Mouse (Mus musculus) heart, adult 2 months (tissue): ENCODE results near the gene D3Ertd751e. TPM values are rescaled to one million over a fixed set of nuclear protein-coding genes. Genes with fewer than 3 reads are reported as not detected.

Source experiments
- DNase-seq, 2 experiments: peaks; one replicate each; pipeline ENCODE4 v3.0.0; 2021
- H3K27ac ChIP-seq: fragments of 200-600 bp; 2 replicates; pipeline ENCODE4 v1.8.1; 2022
- H3K27me3 ChIP-seq: fragments of 200-500 bp; 2 replicates; pipeline ENCODE4 v1.6.1; 2012; ENCODE audit warnings: mild to moderate bottlenecking, low read length, inconsistent platforms, mixed read lengths; ENCODE audit not compliant: control insufficient read depth, insufficient read depth
- H3K36me3 ChIP-seq: fragments of 200-500 bp; 2 replicates; pipeline ENCODE4 v1.6.1; 2012; ENCODE audit warnings: low read length, inconsistent platforms; ENCODE audit not compliant: control insufficient read depth, insufficient read depth
- H3K4me1 ChIP-seq: fragments of 200-500 bp; 2 replicates; pipeline ENCODE4 v1.6.1; 2011; ENCODE audit warnings: low read length; ENCODE audit not compliant: control insufficient read depth, insufficient read depth
- H3K4me3 ChIP-seq: fragments of 200-600 bp; 2 replicates; pipeline ENCODE4 v1.8.1; 2022
- H3K79me2 ChIP-seq: fragments of 200-500 bp; replicated peaks from 2 replicates; pipeline ENCODE4 v1.6.1; 2012; ENCODE audit warnings: mild to moderate bottlenecking, inconsistent platforms, low read length, moderate library complexity, mixed read lengths; ENCODE audit not compliant: control insufficient read depth, insufficient read depth
- H3K9ac ChIP-seq: fragments of 200-500 bp; 2 replicates; pipeline ENCODE4 v1.6.1; 2012; ENCODE audit warnings: low read depth, mild to moderate bottlenecking, control low read depth, inconsistent platforms, low read length, mixed read lengths
- CTCF ChIP-seq: fragments of 200-600 bp; IDR thresholded peaks from 2 replicates; pipeline ENCODE4 v1.8.1; 2022; ENCODE audit warnings: antibody characterized with exemption, mild to moderate bottlenecking, moderate library complexity
- EP300 ChIP-seq: fragments of 200-500 bp; IDR thresholded peaks from 2 replicates; pipeline ENCODE4 v1.6.1; 2011; ENCODE audit warnings: low read depth, low read length, control low read depth; ENCODE audit not compliant: insufficient read depth
- POLR2A ChIP-seq: fragments of 200-500 bp; IDR thresholded peaks from 2 replicates; pipeline ENCODE4 v1.6.1; 2011; ENCODE audit warnings: mild to moderate bottlenecking, low read depth, low read length, control low read depth; ENCODE audit not compliant: insufficient read depth
- WGBS: fragments of 180-500 bp; shearing (Covaris S2); methylation state at CpG from one replicate; pipeline ENCODE4 v1.1.7; 2018; 5-methylcytosine and 5-hydroxymethylcytosine counted together
- intact Hi-C: fragments of 180-260 bp; cut with DNase I; formaldehyde crosslinking; loops from one replicate; pipeline ENCODE4 v1.15.1; 2025
- long read RNA-seq: library from polyadenylated mRNA; stranded (forward); transcript quantifications from one replicate; pipeline ENCODE4 v2.0.0, GENCODE M21; 2021
- polyA plus RNA-seq: library from polyadenylated mRNA; depleted of rRNA; stranded (reverse); fragments of >200 nt; gene quantifications from 2 replicates; pipeline ENCODE4 v1.2.3, GENCODE M21; 2012; rRNA removed
- total RNA-seq, 2 experiments: library from RNA; stranded (reverse); gene quantifications; 2 replicates each; pipeline ENCODE4 v1.2.3; 2021

The D3Ertd751e gene
- total RNA-seq (10 to 100 TPM; 10.2 to 11.9 TPM), polyA plus RNA-seq (3.1 and 6.9 TPM in 2 replicates)
- long read RNA-seq, transcript D3Ertd751e-203 (6 exons, 3,452 nt) = major isoform, 7 of 11 reads
- long read RNA-seq, partial matches to known transcripts = 0 of 11 reads
- long read RNA-seq, other reads (novel, unspliced or antisense) = 3 of 11 reads

DNA sequence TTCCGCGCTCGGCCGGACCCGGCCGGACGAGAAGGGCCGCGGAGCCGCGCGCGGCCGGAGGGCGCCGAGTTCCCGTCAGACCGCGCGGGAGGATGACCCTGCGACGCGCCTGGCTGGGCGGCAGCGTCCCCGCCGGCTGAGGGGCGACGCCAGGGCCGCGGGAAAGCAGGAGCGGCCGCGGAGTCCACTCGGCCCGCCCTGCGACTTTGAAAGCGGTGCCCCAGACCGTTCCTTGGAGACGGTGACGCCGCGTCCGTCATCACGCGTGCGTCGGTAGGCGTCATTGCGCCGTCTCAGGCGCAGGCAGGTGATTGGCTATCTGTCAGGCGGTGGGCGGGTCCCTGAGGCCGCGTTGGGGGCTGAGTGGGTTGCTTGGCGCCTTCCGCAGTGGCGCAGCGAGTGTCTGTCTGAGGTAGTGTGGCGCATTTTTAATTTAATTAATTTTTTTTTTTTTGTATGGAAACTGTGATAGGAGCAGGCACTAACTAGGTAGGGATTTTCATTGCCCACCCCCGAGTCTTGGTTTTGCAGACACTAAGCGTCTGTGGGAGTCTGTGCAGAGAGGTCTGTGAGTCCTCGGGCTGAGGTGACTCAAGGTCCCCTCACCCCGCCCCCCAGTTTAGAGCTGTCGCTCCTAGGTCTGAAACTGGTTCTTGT is at the start of gene D3Ertd751e, which contains the start of gene Sclt1:
D3Ertd751e (plus strand) TSS at position 334 of the 657 bp plus-strand sequence.
Sclt1 (minus strand) TSS at position 237 of the 657 bp plus-strand sequence.
- Histone ChIP-seq H3K36me3 (peaks cover 5% of the 10 kb centered on the region; the same call in 1 of the 2 replicates), H3K4me1 (peaks cover 3% of the 10 kb centered on the region; the same call in 1 of the 2 replicates), H3K9ac (peak within 1 kb of the TSS; percentile 70), H3K79me2 (no peaks in the 10 kb centered on the region; the same call in 1 of the 2 replicates), H3K4me3 (peak within 1 kb of the TSS; percentile 75), H3K27ac (peak within 1 kb of the TSS; percentile 85), H3K27me3 (no peaks in the 10 kb centered on the region)
- intact Hi-C loops = loop anchor here (5.0 to 10.0 kb wide), 4 partner anchors 138 to 660 kb away; partner anchors contain the start of gene Pgrmc2
- TF ChIP-seq CTCF (peak; percentile 48), POLR2A (peak; percentile 89), EP300 (peak; percentile 58; the same call in 1 of the 2 replicates)
- under 1% methylated on average over 66 of the region's 66 CpGs for WGBS
- peak; percentile 98 for DNase-seq

DNA sequence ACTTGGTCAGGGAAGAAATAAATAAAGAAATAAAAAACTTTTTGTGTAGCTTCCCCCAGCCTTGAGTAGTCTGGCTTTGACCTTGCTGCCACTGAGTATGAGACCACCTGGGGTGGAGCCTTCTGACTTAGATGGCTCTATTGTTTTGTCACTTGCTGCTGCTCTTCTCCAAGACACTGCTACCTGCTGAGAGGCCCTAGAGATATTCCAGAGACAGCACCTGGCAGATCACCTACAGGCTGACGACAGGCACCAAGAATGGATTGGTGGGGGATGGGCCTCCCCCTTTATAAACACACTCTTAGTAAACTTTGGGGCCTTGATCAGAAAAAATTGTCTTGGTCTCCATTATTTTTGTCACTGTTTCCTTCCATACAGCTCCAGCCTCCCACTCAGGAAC is 46.7 kb upstream of the D3Ertd751e start:
- WGBS = 93% methylated on average over 1 of the region's 1 CpGs
- H3K4me3 ChIP-seq = no peak overlapping the region
- no peaks in the 10 kb centered on the region for H3K36me3 ChIP-seq
- TF ChIP-seq POLR2A = no peak
- no peak for TF ChIP-seq EP300
- TF ChIP-seq CTCF = no peak
- no peaks in the 10 kb centered on the region for H3K79me2 ChIP-seq
- intact Hi-C loops = no loop called here
- H3K27ac ChIP-seq = no peak overlapping the region
- H3K9ac ChIP-seq = no peak overlapping the region
- H3K4me1 ChIP-seq = no peaks in the 10 kb centered on the region
- no peak for DNase-seq
- H3K27me3 ChIP-seq = no peaks in the 10 kb centered on the region

DNA sequence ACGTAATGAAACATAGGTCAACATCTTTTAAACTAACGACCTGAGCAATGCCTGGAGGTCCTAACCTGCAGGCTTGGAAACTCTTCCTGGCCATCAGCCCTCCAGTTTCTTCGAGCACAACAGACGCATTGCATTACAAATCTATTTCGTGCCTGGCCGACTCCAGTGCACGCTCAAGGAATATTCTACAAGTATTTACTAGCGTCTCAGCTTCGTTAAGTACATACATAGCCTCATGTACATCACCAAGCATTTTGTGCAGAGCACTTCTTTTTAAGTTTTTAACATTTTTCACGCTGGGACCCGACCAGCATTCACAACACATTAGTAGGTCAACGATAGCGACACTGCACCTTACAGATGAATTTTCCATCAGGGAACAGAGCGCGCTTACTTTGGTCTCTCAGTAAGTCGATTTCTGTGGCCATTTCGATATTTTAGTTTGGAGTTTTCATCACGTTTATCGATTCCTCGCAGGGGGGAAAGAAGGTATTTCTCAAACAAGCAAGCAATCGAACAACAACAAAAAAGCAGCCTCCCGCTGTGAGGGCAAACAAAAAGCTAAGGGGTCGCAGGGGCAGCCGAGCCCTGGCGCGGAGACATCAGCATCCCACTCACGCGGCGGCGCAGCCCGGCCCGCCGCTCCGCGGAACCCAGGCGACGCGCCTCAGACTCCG is 672 bp upstream of the D3Ertd751e start:
- Histone ChIP-seq H3K36me3 (peaks cover 5% of the 10 kb centered on the region; the same call in 1 of the 2 replicates), H3K9ac (peak overlapping the region; percentile 70), H3K4me1 (peaks cover 3% of the 10 kb centered on the region; the same call in 1 of the 2 replicates), H3K27me3 (no peaks in the 10 kb centered on the region), H3K79me2 (no peaks in the 10 kb centered on the region; the same call in 1 of the 2 replicates), H3K4me3 (peak overlapping the region; percentile 75), H3K27ac (peak overlapping the region; percentile 85)
- TF ChIP-seq POLR2A (no peak), CTCF (no peak), EP300 (no peak)
- DNase-seq = peak in 1 of 2 experiments; percentile 20
- under 1% methylated on average over 39 of the region's 39 CpGs for WGBS
- intact Hi-C loops = loop anchor here (5.0 to 10.0 kb wide), 4 partner anchors 137 to 659 kb away; partner anchors contain the start of gene Pgrmc2

DNA sequence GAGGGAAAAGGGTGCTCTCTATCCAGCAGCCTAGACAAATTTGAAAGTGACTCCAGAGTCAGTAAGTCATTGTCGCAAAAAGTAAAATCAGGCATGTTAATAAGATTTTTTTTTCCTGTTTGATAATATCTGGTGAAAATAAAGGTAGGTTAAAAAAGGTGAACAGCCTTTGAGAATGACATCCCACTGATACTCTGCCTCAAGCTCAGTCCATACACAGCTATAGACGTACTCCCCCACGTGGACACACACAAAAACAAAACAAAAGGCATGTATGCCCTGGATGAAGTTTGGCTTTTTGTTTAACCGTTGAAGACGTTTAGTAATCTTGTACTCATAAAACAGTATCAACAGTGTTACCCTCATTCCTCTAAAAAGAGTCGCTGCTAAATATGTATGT is 1.0 kb downstream of the D3Ertd751e start:
- WGBS = 33% methylated on average over 6 of the region's 6 CpGs
- H3K4me3 ChIP-seq = peak overlapping the region; percentile 75; the same call in 1 of the 2 replicates

DNA sequence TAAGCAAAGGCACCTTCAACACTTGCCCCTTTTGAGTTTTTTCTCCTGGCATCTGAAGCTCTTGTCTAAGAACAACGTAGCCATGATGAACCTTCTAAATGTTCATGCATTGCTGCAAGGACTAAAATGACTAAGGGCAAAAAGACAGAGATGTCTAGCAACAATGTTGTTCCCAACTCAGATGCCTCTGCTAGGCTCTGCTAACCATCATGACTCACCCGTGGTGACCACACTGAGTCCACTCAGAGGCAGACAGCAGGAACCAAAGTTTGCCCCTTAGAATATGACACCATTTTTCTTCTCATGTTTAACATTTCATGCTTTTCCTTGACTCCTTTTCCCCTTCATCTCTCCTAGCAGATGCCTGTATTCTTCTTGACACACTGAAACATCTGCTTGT is 12.1 kb downstream of the D3Ertd751e start:
- 71% methylated on average over 2 of the region's 2 CpGs for WGBS
- H3K36me3 ChIP-seq = no peaks in the 10 kb centered on the region
- no peaks in the 10 kb centered on the region for H3K4me1 ChIP-seq
- H3K79me2 ChIP-seq = no peaks in the 10 kb centered on the region
- no peak for DNase-seq
- TF ChIP-seq POLR2A (no peak), EP300 (no peak), CTCF (no peak)
- H3K27me3 ChIP-seq = no peaks in the 10 kb centered on the region
- no peak overlapping the region for H3K4me3 ChIP-seq
- intact Hi-C loops = no loop called here
- no peak overlapping the region for H3K9ac ChIP-seq
- H3K27ac ChIP-seq = no peak overlapping the region

More for the DNA sequence above, 1.0 kb downstream of the D3Ertd751e start:
- no peak overlapping the region; the same call in 1 of the 2 replicates for H3K27ac ChIP-seq
- no peaks in the 10 kb centered on the region; the same call in 1 of the 2 replicates for H3K79me2 ChIP-seq
- H3K36me3 ChIP-seq = peaks cover 5% of the 10 kb centered on the region; the same call in 1 of the 2 replicates
- no peak for DNase-seq
- H3K4me1 ChIP-seq = peaks cover 3% of the 10 kb centered on the region; the same call in 1 of the 2 replicates
- H3K9ac ChIP-seq = no peak overlapping the region
- TF ChIP-seq CTCF (peak; percentile 54), POLR2A (no peak), EP300 (no peak)
- intact Hi-C loops = loop anchor here (5.0 to 10.0 kb wide), 4 partner anchors 139 to 661 kb away; partner anchors contain the start of gene Pgrmc2
- no peaks in the 10 kb centered on the region for H3K27me3 ChIP-seq
